Mouse (Mus musculus) forebrain, embryonic 11.5 days (tissue): ENCODE measurements at regions not wholly inside any gene's neighbourhood (a gene's known extent, or its start where the extent isn't known, plus 50 kb on each side); places are given as distances from the start of the nearest gene placed in this dataset.

Experiments used
- ATAC-seq: fragments of 200-750 bp; cut with Nextera tagmentation; replicated peaks from 2 replicates; pipeline ENCODE4 v1.8.0; 2017; ENCODE audit warnings: moderate TSS enrichment; ENCODE audit not compliant: low FRiP score
- DNase-seq: peaks from one replicate; pipeline ENCODE4 v3.0.0-alpha.2; 2017; ENCODE audit warnings: low spot score
- H3K27ac ChIP-seq: fragments of 300-500 bp; sonication (generic); 2 replicates; pipeline ENCODE4 v1.5.1; 2014; ENCODE audit warnings: low read depth, low read length
- H3K27me3 ChIP-seq: fragments of 300-500 bp; sonication (generic); 2 replicates; pipeline ENCODE4 v1.6.1; 2014; ENCODE audit warnings: mild to moderate bottlenecking, low read length, mixed read lengths; ENCODE audit not compliant: control insufficient read depth, insufficient read depth
- H3K36me3 ChIP-seq: fragments of 300-500 bp; sonication (generic); 2 replicates; pipeline ENCODE4 v1.6.1; 2014; ENCODE audit warnings: mild to moderate bottlenecking, low read length, moderate library complexity, mixed read lengths; ENCODE audit not compliant: control insufficient read depth, insufficient read depth
- H3K4me1 ChIP-seq: fragments of 300-500 bp; sonication (generic); replicated peaks from 2 replicates; pipeline ENCODE4 v1.6.1; 2014; ENCODE audit warnings: low read length, mixed read lengths; ENCODE audit not compliant: control insufficient read depth, insufficient read depth
- H3K4me2 ChIP-seq: fragments of 300-500 bp; sonication (generic); 2 replicates; pipeline ENCODE4 v1.6.1; 2014; ENCODE audit warnings: low read depth, mild to moderate bottlenecking, low read length, moderate library complexity, mixed read lengths; ENCODE audit not compliant: severe bottlenecking
- H3K4me3 ChIP-seq: fragments of 300-500 bp; sonication (generic); 2 replicates; pipeline ENCODE4 v1.5.1; 2014; ENCODE audit warnings: low read depth, low read length
- H3K9ac ChIP-seq: fragments of 300-500 bp; sonication (generic); 2 replicates; pipeline ENCODE4 v1.6.1; 2014; ENCODE audit warnings: low read length
- H3K9me3 ChIP-seq: fragments of 300-500 bp; sonication (generic); 2 replicates; pipeline ENCODE4 v1.6.1; 2016; ENCODE audit warnings: low read length, mixed read lengths; ENCODE audit not compliant: control insufficient read depth
- WGBS: fragments of 180-500 bp; shearing (Covaris S2); extraction: QIAGEN DNeasy Blood & Tissue Kit; methylation state at CpG from one replicate; pipeline ENCODE4 v1.1.7; 2014; 5-methylcytosine and 5-hydroxymethylcytosine counted together

GRCm38 (mm10) chr10:126431222-126431621 is 465.3 kb downstream of the Lrig3 start:
- no peaks in the 10 kb centered on the region for H3K4me1 ChIP-seq
- DNase-seq (no peak), ATAC-seq (no peak)
- H3K27ac ChIP-seq, result no peak overlapping the region
- no peak overlapping the region for H3K4me2 ChIP-seq
- no peaks in the 10 kb centered on the region for H3K27me3 ChIP-seq
- H3K9me3 ChIP-seq, result no peaks in the 10 kb centered on the region
- no peak overlapping the region for H3K9ac ChIP-seq
- no peak overlapping the region for H3K4me3 ChIP-seq
- H3K36me3 ChIP-seq, result no peaks in the 10 kb centered on the region

GRCm38 (mm10) chr10:126430346-126430745 is 464.4 kb downstream of the Lrig3 start:
- DNase-seq (no peak), ATAC-seq (no peak)
- no peaks in the 10 kb centered on the region for H3K36me3 ChIP-seq
- H3K4me1 ChIP-seq, result no peaks in the 10 kb centered on the region
- WGBS, result 90% methylated on average over 8 of the region's 8 CpGs
- H3K9ac ChIP-seq, result no peak overlapping the region
- no peak overlapping the region for H3K27ac ChIP-seq
- H3K4me2 ChIP-seq, result no peak overlapping the region
- no peak overlapping the region for H3K4me3 ChIP-seq
- H3K27me3 ChIP-seq, result no peaks in the 10 kb centered on the region
- no peaks in the 10 kb centered on the region for H3K9me3 ChIP-seq

GRCm38 (mm10) chr10:126429502-126429901 is 463.5 kb downstream of the Lrig3 start:
- Histone ChIP-seq H3K9ac (no peak overlapping the region), H3K4me3 (no peak overlapping the region), H3K36me3 (no peaks in the 10 kb centered on the region), H3K4me2 (no peak overlapping the region), H3K27me3 (no peaks in the 10 kb centered on the region), H3K27ac (no peak overlapping the region), H3K9me3 (no peaks in the 10 kb centered on the region), H3K4me1 (no peaks in the 10 kb centered on the region)
- WGBS, result 77% methylated on average over 1 of the region's 1 CpGs
- no peak for DNase-seq
- no peak for ATAC-seq

GRCm38 (mm10) chr10:126422066-126422465 is 456.1 kb downstream of the Lrig3 start:
- Histone ChIP-seq H3K9ac (no peak overlapping the region), H3K36me3 (no peaks in the 10 kb centered on the region), H3K4me3 (no peak overlapping the region), H3K27me3 (no peaks in the 10 kb centered on the region), H3K4me2 (no peak overlapping the region), H3K9me3 (no peaks in the 10 kb centered on the region), H3K27ac (no peak overlapping the region), H3K4me1 (no peaks in the 10 kb centered on the region)
- ATAC-seq, result no peak
- DNase-seq, result no peak
- WGBS, result 67% methylated on average over 6 of the region's 6 CpGs

GRCm38 (mm10) chr10:126413786-126414185 is 447.8 kb downstream of the Lrig3 start:
- no peak overlapping the region for H3K4me2 ChIP-seq
- no peaks in the 10 kb centered on the region for H3K4me1 ChIP-seq
- no peak for DNase-seq
- WGBS, result 93% methylated on average over 7 of the region's 7 CpGs
- H3K36me3 ChIP-seq, result no peaks in the 10 kb centered on the region
- H3K27me3 ChIP-seq, result no peaks in the 10 kb centered on the region
- H3K4me3 ChIP-seq, result no peak overlapping the region
- no peak for ATAC-seq
- no peak overlapping the region for H3K27ac ChIP-seq
- no peaks in the 10 kb centered on the region for H3K9me3 ChIP-seq
- no peak overlapping the region for H3K9ac ChIP-seq

GRCm38 (mm10) chr10:126392235-126392634 is 426.3 kb downstream of the Lrig3 start:
- H3K36me3 ChIP-seq, result no peaks in the 10 kb centered on the region
- no peaks in the 10 kb centered on the region for H3K9me3 ChIP-seq
- H3K9ac ChIP-seq, result no peak overlapping the region
- 80% methylated on average over 1 of the region's 3 CpGs for WGBS
- ATAC-seq, result no peak
- H3K4me3 ChIP-seq, result no peak overlapping the region
- no peak overlapping the region for H3K4me2 ChIP-seq
- no peak for DNase-seq
- H3K27me3 ChIP-seq, result no peaks in the 10 kb centered on the region
- H3K4me1 ChIP-seq, result no peaks in the 10 kb centered on the region
- H3K27ac ChIP-seq, result no peak overlapping the region

GRCm38 (mm10) chr10:126391770-126392169 is 425.8 kb downstream of the Lrig3 start:
- no peak for ATAC-seq
- Histone ChIP-seq H3K9ac (no peak overlapping the region), H3K4me2 (no peak overlapping the region), H3K4me1 (no peaks in the 10 kb centered on the region), H3K36me3 (no peaks in the 10 kb centered on the region), H3K27me3 (no peaks in the 10 kb centered on the region), H3K4me3 (no peak overlapping the region), H3K27ac (no peak overlapping the region), H3K9me3 (no peaks in the 10 kb centered on the region)
- no peak for DNase-seq
- WGBS, result 86% methylated on average over 6 of the region's 6 CpGs

GRCm38 (mm10) chr10:126386430-126386829 is 420.5 kb downstream of the Lrig3 start:
- DNase-seq (no peak), ATAC-seq (no peak)
- Histone ChIP-seq H3K36me3 (no peaks in the 10 kb centered on the region), H3K27me3 (no peaks in the 10 kb centered on the region), H3K27ac (no peak overlapping the region), H3K4me2 (no peak overlapping the region), H3K9me3 (no peaks in the 10 kb centered on the region), H3K4me1 (no peaks in the 10 kb centered on the region), H3K9ac (no peak overlapping the region), H3K4me3 (no peak overlapping the region)
- WGBS, result 75% methylated on average over 3 of the region's 3 CpGs

GRCm38 (mm10) chr10:126385644-126386043 is 419.7 kb downstream of the Lrig3 start:
- Histone ChIP-seq H3K9me3 (no peaks in the 10 kb centered on the region), H3K27me3 (no peaks in the 10 kb centered on the region), H3K4me3 (no peak overlapping the region), H3K36me3 (no peaks in the 10 kb centered on the region), H3K4me2 (no peak overlapping the region), H3K27ac (no peak overlapping the region), H3K9ac (no peak overlapping the region), H3K4me1 (no peaks in the 10 kb centered on the region)
- WGBS, result 92% methylated on average over 6 of the region's 6 CpGs
- no peak for ATAC-seq
- no peak for DNase-seq
